Mouse (Mus musculus): ENCODE data around the gene Trim2.
A peak's percentile ranks its signal among the peaks of the same experiment; 100 is the strongest.

Trim2 gene

GRCm38 (mm10) chr3:84286311-84286710 lies 20.4 kb downstream of the Trim2 start:
- no peak for DNase-seq

GRCm38 (mm10) chr3:84284796-84285195 lies 21.9 kb downstream of the Trim2 start:
- DNase-seq = no peak

- DNase-seq = peak; percentile 78 to 91
Observed at GRCm38 (mm10) chr3:84283524-84283923, 23.2 kb downstream of the Trim2 start.

- peak; percentile 48 to 73 for DNase-seq
Observed at GRCm38 (mm10) chr3:84281936-84282371, 24.7 kb downstream of the Trim2 start.

GRCm38 (mm10) chr3:84278809-84279208 lies 27.9 kb downstream of the Trim2 start:
- no peak for DNase-seq

- no peak for DNase-seq
Observed at GRCm38 (mm10) chr3:84275124-84275523, 31.6 kb downstream of the Trim2 start.

GRCm38 (mm10) chr3:84272293-84273015 lies 34.2 kb downstream of the Trim2 start:
- peak; percentile 33 to 63 for DNase-seq

GRCm38 (mm10) chr3:84271794-84272193 lies 34.9 kb downstream of the Trim2 start:
- peak; percentile 48 to 69 for DNase-seq

- DNase-seq = no peak
Observed at GRCm38 (mm10) chr3:84271058-84271457, 35.6 kb downstream of the Trim2 start.

- no peak for DNase-seq
Observed at GRCm38 (mm10) chr3:84270624-84270995, 36.1 kb downstream of the Trim2 start.

GRCm38 (mm10) chr3:84269987-84270623 lies 36.6 kb downstream of the Trim2 start:
- peak; percentile 24 to 56 for DNase-seq

GRCm38 (mm10) chr3:84268434-84268833 lies 38.2 kb downstream of the Trim2 start:
- peak; percentile 55 to 59 for DNase-seq

- no peak for DNase-seq
Observed at GRCm38 (mm10) chr3:84266391-84266931, 40.2 kb downstream of the Trim2 start.

GRCm38 (mm10) chr3:84265084-84265483 lies 41.6 kb downstream of the Trim2 start:
- DNase-seq = no peak

- no peak for DNase-seq
Observed at GRCm38 (mm10) chr3:84264395-84264794, 42.3 kb downstream of the Trim2 start.

- peak; percentile 50 to 61 for DNase-seq
Observed at GRCm38 (mm10) chr3:84262804-84263203, 43.9 kb downstream of the Trim2 start.

GRCm38 (mm10) chr3:84261863-84262262 lies 44.8 kb downstream of the Trim2 start:
- no peak for DNase-seq

- no peak for DNase-seq
Observed at GRCm38 (mm10) chr3:84260837-84261236, 45.8 kb downstream of the Trim2 start.

GRCm38 (mm10) chr3:84260024-84260535 lies 46.6 kb downstream of the Trim2 start:
- DNase-seq = peak in 1 of 2 experiments; percentile 29

GRCm38 (mm10) chr3:84259281-84260023 lies 47.2 kb downstream of the Trim2 start:
- peak; percentile 69 to 84 for DNase-seq

- no peak for DNase-seq
Observed at GRCm38 (mm10) chr3:84258518-84259031, 48.1 kb downstream of the Trim2 start.

- peak; percentile 29 to 41 for DNase-seq
Observed at GRCm38 (mm10) chr3:84257989-84258517, 48.6 kb downstream of the Trim2 start.

- no peak for DNase-seq
Observed at GRCm38 (mm10) chr3:84254520-84254878, 52.2 kb downstream of the Trim2 start.

Data from kidney, postnatal 25 days (tissue).